Mouse (Mus musculus): ENCODE results near the gene Zfp644. TPM values are rescaled to one million over a fixed set of nuclear protein-coding genes. Genes with fewer than 3 reads are reported as not detected.

Zfp644 gene
- total and polyA plus RNA-seq, 2 experiments from 2014 or later: 66.8 to 67.7 TPM

GRCm38 (mm10) chr5:106623337-106623736, 73.8 kb downstream of the Zfp644 start:
- no peak for TF ChIP-seq CTCF (IDR thresholded peaks at IDR 0.05; ENCODE audit: low read depth)
- no peaks in the 10 kb centered on the region for H3K27me3 ChIP-seq (ENCODE audit: insufficient read depth, low read length)
- H3K27ac ChIP-seq: no peak overlapping the region
- H3K4me2 ChIP-seq (ENCODE audit: low read depth, low read length): no peak overlapping the region
- H3K4me3 ChIP-seq (ENCODE audit: low read length): no peak overlapping the region
- H3K4me1 ChIP-seq (ENCODE audit: insufficient read depth, low read length): no peaks in the 10 kb centered on the region
- ATAC-seq (no peak), DNase-seq (ENCODE audit: low spot score) (no peak)
- WGBS: 92% methylated on average over 4 of the region's 4 CpGs
- no peak overlapping the region for H3K9ac ChIP-seq (replicated peaks; ENCODE audit: low read length)
- H3K9me3 ChIP-seq (ENCODE audit: low read length): no peaks in the 10 kb centered on the region
- no peaks in the 10 kb centered on the region for H3K36me3 ChIP-seq (ENCODE audit: insufficient read depth, low read length)

- Histone ChIP-seq H3K4me3 (ENCODE audit: low read length) (no peak overlapping the region), H3K9me3 (ENCODE audit: low read length) (no peaks in the 10 kb centered on the region), H3K4me2 (ENCODE audit: low read depth, low read length) (no peak overlapping the region), H3K27me3 (ENCODE audit: insufficient read depth, low read length) (no peaks in the 10 kb centered on the region), H3K4me1 (ENCODE audit: insufficient read depth, low read length) (no peaks in the 10 kb centered on the region), H3K9ac (replicated peaks; ENCODE audit: low read length) (no peak overlapping the region), H3K36me3 (ENCODE audit: insufficient read depth, low read length) (no peaks in the 10 kb centered on the region), H3K27ac (no peak overlapping the region)
- DNase-seq (ENCODE audit: low spot score) (no peak), ATAC-seq (no peak)
- 89% methylated on average over 5 of the region's 5 CpGs for WGBS
- no peak for TF ChIP-seq CTCF (IDR thresholded peaks at IDR 0.05; ENCODE audit: low read depth)
Measured at GRCm38 (mm10) chr5:106622193-106622592, 74.9 kb downstream of the Zfp644 start.

GRCm38 (mm10) chr5:106620446-106620845, 76.6 kb downstream of the Zfp644 start:
- 88% methylated on average over 6 of the region's 6 CpGs for WGBS
- no peaks in the 10 kb centered on the region for H3K9me3 ChIP-seq (ENCODE audit: low read length)
- no peak overlapping the region for H3K9ac ChIP-seq (replicated peaks; ENCODE audit: low read length)

GRCm38 (mm10) chr5:106615006-106615405, 82.1 kb downstream of the Zfp644 start:
- H3K36me3 ChIP-seq (ENCODE audit: insufficient read depth, low read length): no peaks in the 10 kb centered on the region
- TF ChIP-seq CTCF (IDR thresholded peaks at IDR 0.05; ENCODE audit: low read depth): no peak
- no peak overlapping the region for H3K4me3 ChIP-seq (ENCODE audit: low read length)
- no peak overlapping the region for H3K4me2 ChIP-seq (ENCODE audit: low read depth, low read length)
- H3K9me3 ChIP-seq (ENCODE audit: low read length): no peaks in the 10 kb centered on the region
- H3K4me1 ChIP-seq (ENCODE audit: insufficient read depth, low read length): no peaks in the 10 kb centered on the region
- WGBS: 94% methylated on average over 2 of the region's 2 CpGs
- DNase-seq (ENCODE audit: low spot score): no peak
- H3K27ac ChIP-seq: no peak overlapping the region
- no peaks in the 10 kb centered on the region for H3K27me3 ChIP-seq (ENCODE audit: insufficient read depth, low read length)
- no peak for ATAC-seq
- no peak overlapping the region for H3K9ac ChIP-seq (replicated peaks; ENCODE audit: low read length)

More at GRCm38 (mm10) chr5:106620446-106620845, 76.6 kb downstream of the Zfp644 start:
- TF ChIP-seq CTCF (IDR thresholded peaks at IDR 0.05; ENCODE audit: low read depth): no peak
- no peaks in the 10 kb centered on the region for H3K36me3 ChIP-seq (ENCODE audit: insufficient read depth, low read length)
- no peak for DNase-seq (ENCODE audit: low spot score)
- H3K4me1 ChIP-seq (ENCODE audit: insufficient read depth, low read length): no peaks in the 10 kb centered on the region
- no peak overlapping the region for H3K4me2 ChIP-seq (ENCODE audit: low read depth, low read length)
- no peak overlapping the region for H3K4me3 ChIP-seq (ENCODE audit: low read length)
- no peak for ATAC-seq
- H3K27me3 ChIP-seq (ENCODE audit: insufficient read depth, low read length): no peaks in the 10 kb centered on the region
- H3K27ac ChIP-seq: no peak overlapping the region

- Histone ChIP-seq H3K4me1 (ENCODE audit: insufficient read depth, low read length) (no peaks in the 10 kb centered on the region), H3K4me3 (ENCODE audit: low read length) (no peak overlapping the region), H3K9me3 (ENCODE audit: low read length) (no peaks in the 10 kb centered on the region), H3K9ac (replicated peaks; ENCODE audit: low read length) (no peak overlapping the region), H3K27ac (no peak overlapping the region), H3K27me3 (ENCODE audit: insufficient read depth, low read length) (no peaks in the 10 kb centered on the region), H3K4me2 (ENCODE audit: low read depth, low read length) (no peak overlapping the region), H3K36me3 (ENCODE audit: insufficient read depth, low read length) (no peaks in the 10 kb centered on the region)
- 91% methylated on average over 7 of the region's 7 CpGs for WGBS
- ATAC-seq (no peak), DNase-seq (ENCODE audit: low spot score) (no peak)
- no peak for TF ChIP-seq CTCF (IDR thresholded peaks at IDR 0.05; ENCODE audit: low read depth)
Measured at GRCm38 (mm10) chr5:106614570-106614969, 82.5 kb downstream of the Zfp644 start.

GRCm38 (mm10) chr5:106612151-106612550, 84.9 kb downstream of the Zfp644 start:
- WGBS: 94% methylated on average over 2 of the region's 2 CpGs
- H3K36me3 ChIP-seq (ENCODE audit: insufficient read depth, low read length): no peaks in the 10 kb centered on the region
- H3K4me2 ChIP-seq (ENCODE audit: low read depth, low read length): no peak overlapping the region
- TF ChIP-seq CTCF (IDR thresholded peaks at IDR 0.05; ENCODE audit: low read depth): no peak
- no peaks in the 10 kb centered on the region for H3K4me1 ChIP-seq (ENCODE audit: insufficient read depth, low read length)
- no peak overlapping the region for H3K27ac ChIP-seq
- no peaks in the 10 kb centered on the region for H3K9me3 ChIP-seq (ENCODE audit: low read length)
- no peak overlapping the region for H3K9ac ChIP-seq (replicated peaks; ENCODE audit: low read length)
- ATAC-seq (no peak), DNase-seq (ENCODE audit: low spot score) (no peak)
- no peaks in the 10 kb centered on the region for H3K27me3 ChIP-seq (ENCODE audit: insufficient read depth, low read length)
- no peak overlapping the region for H3K4me3 ChIP-seq (ENCODE audit: low read length)

- Histone ChIP-seq H3K4me1 (ENCODE audit: insufficient read depth, low read length) (no peaks in the 10 kb centered on the region), H3K36me3 (ENCODE audit: insufficient read depth, low read length) (no peaks in the 10 kb centered on the region), H3K27me3 (ENCODE audit: insufficient read depth, low read length) (no peaks in the 10 kb centered on the region), H3K9ac (replicated peaks; ENCODE audit: low read length) (no peak within 1 kb of the TSS), H3K4me3 (ENCODE audit: low read length) (no peak within 1 kb of the TSS), H3K27ac (no peak within 1 kb of the TSS), H3K4me2 (ENCODE audit: low read depth, low read length) (no peak within 1 kb of the TSS), H3K9me3 (ENCODE audit: low read length) (no peaks in the 10 kb centered on the region)
- ATAC-seq: no peak
- DNase-seq (ENCODE audit: low spot score): no peak
- no peak for TF ChIP-seq CTCF (IDR thresholded peaks at IDR 0.05; ENCODE audit: low read depth)
- WGBS: 88% methylated on average over 4 of the region's 4 CpGs
Measured at GRCm38 (mm10) chr5:106608798-106609197, 88.3 kb downstream of the Zfp644 start, which contains the start of gene Gm17304. Gene Gm17304, plus strand, starts transcription at chr5:106609098.
